Mouse (Mus musculus) activated CD4-positive, CD25-positive, alpha-beta regulatory T cell, adult 4 months (primary cell): ENCODE measurements around the gene Ipcef1. TPM values are rescaled to one million over a fixed set of nuclear protein-coding genes. Genes with fewer than 3 reads are reported as not detected.

Experiments used
- ATAC-seq: one replicate; pipeline ENCODE4 v1.8.0; 2017
- polyA plus RNA-seq, 2 experiments: library from polyadenylated mRNA; unstranded; fragments of 100-300 nt; shearing (Covaris generic); gene quantifications; one replicate each; pipeline ENCODE4 v1.2.1; 2017

The Ipcef1 gene
- polyA plus RNA-seq, 2 experiments from 2014 or later = 71.0 to 71.4 TPM

- ATAC-seq = no peak
Measured at GRCm38 (mm10) chr10:6967588-6968242, 84.6 kb downstream of the Ipcef1 start.

- no peak for ATAC-seq
Measured at GRCm38 (mm10) chr10:6958791-6959190, 93.5 kb downstream of the Ipcef1 start.

GRCm38 (mm10) chr10:6956357-6956756 lies 95.9 kb downstream of the Ipcef1 start:
- ATAC-seq = peak; percentile 69

GRCm38 (mm10) chr10:6954533-6954932 lies 97.7 kb downstream of the Ipcef1 start:
- ATAC-seq = peak; percentile 46

- no peak for ATAC-seq
Measured at GRCm38 (mm10) chr10:6953115-6953514, 99.2 kb downstream of the Ipcef1 start.

GRCm38 (mm10) chr10:6936671-6937425 lies 115.4 kb downstream of the Ipcef1 start:
- no peak for ATAC-seq

- ATAC-seq = no peak
Measured at GRCm38 (mm10) chr10:6934776-6935175, 117.5 kb downstream of the Ipcef1 start.

- ATAC-seq = no peak
Measured at GRCm38 (mm10) chr10:6930889-6931288, 121.4 kb downstream of the Ipcef1 start.

- no peak for ATAC-seq
Measured at GRCm38 (mm10) chr10:6930398-6930797, 121.9 kb downstream of the Ipcef1 start.

- no peak for ATAC-seq
Measured at GRCm38 (mm10) chr10:6928905-6929304, 123.4 kb downstream of the Ipcef1 start.

- no peak for ATAC-seq
Measured at GRCm38 (mm10) chr10:6927600-6928223, 124.6 kb downstream of the Ipcef1 start.

GRCm38 (mm10) chr10:6926724-6927123 lies 125.6 kb downstream of the Ipcef1 start:
- ATAC-seq = no peak

GRCm38 (mm10) chr10:6916545-6917257 lies 135.6 kb downstream of the Ipcef1 start:
- ATAC-seq = no peak

GRCm38 (mm10) chr10:6915991-6916390 lies 136.3 kb downstream of the Ipcef1 start:
- no peak for ATAC-seq

GRCm38 (mm10) chr10:6909763-6910162 lies 142.5 kb downstream of the Ipcef1 start:
- ATAC-seq = no peak

- no peak for ATAC-seq
Measured at GRCm38 (mm10) chr10:6901819-6902393, 150.4 kb downstream of the Ipcef1 start.

- no peak for ATAC-seq
Measured at GRCm38 (mm10) chr10:6900126-6900525, 152.2 kb downstream of the Ipcef1 start.

GRCm38 (mm10) chr10:6896659-6897303 lies 155.5 kb downstream of the Ipcef1 start:
- ATAC-seq = no peak

- no peak for ATAC-seq
Measured at GRCm38 (mm10) chr10:6895796-6896195, 156.5 kb downstream of the Ipcef1 start.

- no peak for ATAC-seq
Measured at GRCm38 (mm10) chr10:6890348-6891009, 161.8 kb downstream of the Ipcef1 start.

- ATAC-seq = no peak
Measured at GRCm38 (mm10) chr10:6889640-6890245, 162.5 kb downstream of the Ipcef1 start.
